Mouse (Mus musculus) lung, embryonic 16.5 days (tissue): ENCODE data around the gene Ints7. TPM values are rescaled to one million over a fixed set of nuclear protein-coding genes. Genes with fewer than 3 reads are reported as not detected.

ENCODE experiments used
- ATAC-seq: fragments of 200-750 bp; cut with Nextera tagmentation; 2 replicates; pipeline ENCODE4 v1.8.0; 2017; ENCODE audit warnings: low read depth, mild to moderate bottlenecking, moderate library complexity
- H3K27ac ChIP-seq: fragments of 300-500 bp; sonication (generic); 2 replicates; pipeline ENCODE4 v1.5.1; 2014; ENCODE audit warnings: mild to moderate bottlenecking, control low read depth, low read length
- H3K27me3 ChIP-seq: fragments of 300-500 bp; sonication (generic); 2 replicates; pipeline ENCODE4 v1.6.1; 2014; ENCODE audit warnings: low read depth, low read length, mixed read lengths; ENCODE audit not compliant: control insufficient read depth, insufficient read depth
- H3K36me3 ChIP-seq: fragments of 300-500 bp; sonication (generic); 2 replicates; pipeline ENCODE4 v1.6.1; 2014; ENCODE audit warnings: low read length; ENCODE audit not compliant: control insufficient read depth, insufficient read depth
- H3K4me1 ChIP-seq: fragments of 300-500 bp; sonication (generic); replicated peaks from 2 replicates; pipeline ENCODE4 v1.6.1; 2014; ENCODE audit warnings: low read length, mixed read lengths; ENCODE audit not compliant: control insufficient read depth, insufficient read depth
- H3K4me2 ChIP-seq: fragments of 300-500 bp; sonication (generic); 2 replicates; pipeline ENCODE4 v1.6.1; 2014; ENCODE audit warnings: low read depth, low read length, control low read depth
- H3K4me3 ChIP-seq: fragments of 300-500 bp; sonication (generic); 2 replicates; pipeline ENCODE4 v1.5.1; 2014; ENCODE audit warnings: mild to moderate bottlenecking, low read length, control low read depth
- H3K9ac ChIP-seq: fragments of 300-500 bp; sonication (generic); 2 replicates; pipeline ENCODE4 v1.6.1; 2014; ENCODE audit warnings: low read length, control low read depth
- H3K9me3 ChIP-seq: fragments of 300-500 bp; sonication (generic); 2 replicates; pipeline ENCODE4 v1.6.1; 2016; ENCODE audit warnings: low read length; ENCODE audit not compliant: control insufficient read depth
- WGBS: fragments of 180-500 bp; shearing (Covaris S2); extraction: QIAGEN DNeasy Blood & Tissue Kit; methylation state at CpG from one replicate; pipeline ENCODE4 v1.1.7; 2014; 5-methylcytosine and 5-hydroxymethylcytosine counted together
- polyA plus RNA-seq: library from polyadenylated mRNA; unstranded; fragments of >200 nt; fragmentation: Nextera tagmentation; extraction: Ambion mirVana; gene quantifications from 2 replicates; pipeline ENCODE4 v1.2.1, GENCODE M21; 2015

Gene Ints7
- polyA plus RNA-seq, 1 experiment from 2014 or later: 54.7 TPM

DNA sequence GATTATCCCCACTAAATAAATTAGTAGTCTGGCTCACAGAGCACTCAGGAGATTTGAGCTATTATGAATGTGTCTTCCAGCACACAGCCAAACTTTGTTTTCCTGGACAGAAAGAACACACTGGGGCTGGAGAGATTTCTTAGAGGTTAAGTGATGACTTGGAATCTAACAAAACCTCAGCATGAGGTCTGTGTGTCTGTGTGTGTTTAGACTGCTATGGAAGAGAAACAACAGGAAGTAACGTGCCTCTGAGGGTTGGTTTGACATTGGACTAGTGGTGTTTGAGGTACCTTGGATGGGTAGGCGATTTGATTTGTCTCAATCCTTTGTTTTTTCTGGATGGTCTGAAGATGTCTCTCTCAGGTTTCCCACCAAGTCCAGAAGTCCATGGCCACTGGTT is 58.7 kb downstream of the Ints7 start:
- no peaks in the 10 kb centered on the region for H3K4me1 ChIP-seq
- H3K4me3 ChIP-seq: no peak overlapping the region
- H3K9me3 ChIP-seq: no peaks in the 10 kb centered on the region
- no peak overlapping the region for H3K4me2 ChIP-seq
- ATAC-seq: no peak
- H3K36me3 ChIP-seq: no peaks in the 10 kb centered on the region
- no peak overlapping the region for H3K9ac ChIP-seq
- WGBS: 68% methylated on average over 2 of the region's 2 CpGs
- no peak overlapping the region for H3K27ac ChIP-seq
- no peaks in the 10 kb centered on the region for H3K27me3 ChIP-seq

DNA sequence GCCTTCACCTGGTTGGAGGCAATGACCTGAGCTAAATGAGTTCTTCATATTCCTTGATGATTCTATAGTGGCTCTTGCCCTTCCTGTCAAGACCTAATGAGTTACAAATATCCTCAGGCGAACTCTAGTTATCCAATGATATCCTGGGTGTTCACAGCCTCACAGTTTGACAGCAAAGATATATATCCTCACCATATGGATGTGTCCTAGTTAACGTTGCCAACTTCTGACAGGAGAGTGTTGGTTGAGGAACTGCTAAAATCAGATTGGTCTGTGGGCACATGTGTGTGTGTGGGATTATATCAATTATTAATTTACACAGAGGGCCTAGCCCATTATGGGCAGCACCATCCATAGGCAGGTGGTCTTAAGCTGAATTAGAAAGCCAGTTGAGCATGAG is 63.0 kb downstream of the Ints7 start:
- H3K36me3 ChIP-seq: no peaks in the 10 kb centered on the region
- no peak overlapping the region for H3K27ac ChIP-seq
- no peak overlapping the region for H3K4me2 ChIP-seq
- no peaks in the 10 kb centered on the region for H3K27me3 ChIP-seq
- no peaks in the 10 kb centered on the region for H3K9me3 ChIP-seq
- ATAC-seq: no peak
- WGBS: 73% methylated on average over 2 of the region's 2 CpGs
- no peak overlapping the region for H3K9ac ChIP-seq
- H3K4me1 ChIP-seq: no peaks in the 10 kb centered on the region
- H3K4me3 ChIP-seq: no peak overlapping the region

DNA sequence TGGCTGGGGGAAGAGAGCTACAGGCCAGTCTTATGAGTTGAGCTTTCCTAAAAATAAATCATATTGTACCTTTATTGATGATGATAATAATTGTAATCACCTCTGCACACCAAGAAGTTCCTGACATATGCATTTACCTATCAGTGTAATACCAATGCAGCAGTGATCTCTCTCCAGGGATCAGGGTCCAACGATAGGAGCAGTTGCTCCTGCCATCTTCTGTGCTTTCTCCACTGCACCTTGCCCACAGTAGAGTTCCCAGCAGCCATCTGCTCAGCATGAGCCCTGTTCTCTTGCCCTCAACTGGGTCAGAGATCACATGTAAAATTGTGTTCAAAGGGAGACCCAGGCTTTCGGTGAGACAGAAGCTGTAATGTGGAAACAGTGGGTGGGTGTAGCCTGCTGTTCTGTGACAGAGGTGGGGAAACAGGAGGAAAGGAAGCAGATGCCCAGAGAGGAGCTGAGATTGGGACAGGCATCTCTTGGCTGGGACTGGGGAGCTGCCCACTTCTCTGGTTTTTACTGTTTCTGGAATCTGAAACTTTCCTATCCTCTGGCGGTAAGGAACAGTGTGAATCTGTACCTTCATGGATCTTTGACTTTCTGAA is 63.9 kb downstream of the Ints7 start:
- WGBS: 78% methylated on average over 3 of the region's 3 CpGs

DNA sequence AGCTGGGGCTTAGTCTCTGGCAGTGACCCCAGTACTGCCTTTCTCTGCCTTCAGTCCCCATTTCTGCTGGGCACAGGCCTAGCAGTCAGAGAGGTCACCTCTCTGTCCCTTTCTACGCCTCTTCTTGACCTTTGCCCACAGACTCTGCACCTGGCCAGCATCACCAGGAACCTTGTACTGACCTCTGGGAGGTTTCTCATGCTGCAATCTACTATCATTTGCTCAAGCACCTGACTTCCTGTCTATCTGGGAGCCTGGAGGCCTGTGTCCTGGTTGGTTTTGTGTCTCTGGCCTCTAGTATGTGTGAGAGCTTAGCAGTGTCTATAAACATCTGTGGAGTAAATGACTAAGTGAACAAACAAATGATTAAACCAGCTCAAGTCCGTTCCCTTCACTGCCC is 64.7 kb downstream of the Ints7 start:
- 55% methylated on average over 2 of the region's 2 CpGs for WGBS
- H3K4me2 ChIP-seq: no peak overlapping the region
- no peak overlapping the region for H3K9ac ChIP-seq
- no peaks in the 10 kb centered on the region for H3K9me3 ChIP-seq
- no peak for ATAC-seq
- H3K36me3 ChIP-seq: no peaks in the 10 kb centered on the region
- no peaks in the 10 kb centered on the region for H3K27me3 ChIP-seq
- H3K4me1 ChIP-seq: no peaks in the 10 kb centered on the region
- no peak overlapping the region for H3K27ac ChIP-seq
- no peak overlapping the region for H3K4me3 ChIP-seq

More for the DNA sequence above, 63.9 kb downstream of the Ints7 start:
- no peaks in the 10 kb centered on the region for H3K9me3 ChIP-seq
- H3K27me3 ChIP-seq: no peaks in the 10 kb centered on the region
- no peak overlapping the region for H3K4me3 ChIP-seq
- no peak overlapping the region for H3K9ac ChIP-seq
- H3K4me1 ChIP-seq: no peaks in the 10 kb centered on the region
- no peak overlapping the region for H3K27ac ChIP-seq
- ATAC-seq: no peak
- no peaks in the 10 kb centered on the region for H3K36me3 ChIP-seq
- no peak overlapping the region for H3K4me2 ChIP-seq

DNA sequence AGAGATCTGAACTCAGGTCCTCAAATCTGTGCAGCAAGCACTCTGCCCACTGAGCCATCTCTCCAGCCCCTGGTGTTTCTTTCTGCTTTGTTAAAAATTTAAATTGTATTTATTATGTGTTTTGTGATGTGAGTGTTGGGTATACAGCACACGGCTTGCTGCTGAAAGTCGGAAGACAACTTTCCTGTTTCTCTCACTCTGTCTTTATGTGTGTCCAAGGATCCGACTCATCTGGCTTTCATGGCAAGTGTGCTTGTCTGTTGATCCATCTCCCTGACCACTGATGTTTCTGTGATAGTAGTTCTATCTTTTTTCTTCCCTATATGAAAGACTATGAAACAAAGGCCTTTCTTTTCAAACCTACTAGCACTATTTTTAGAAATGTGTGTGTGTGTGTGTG is 65.4 kb downstream of the Ints7 start:
- no peaks in the 10 kb centered on the region for H3K4me1 ChIP-seq
- 46% methylated on average over 3 of the region's 3 CpGs for WGBS
- no peak overlapping the region for H3K4me3 ChIP-seq
- ATAC-seq: no peak
- H3K27me3 ChIP-seq: no peaks in the 10 kb centered on the region
- no peaks in the 10 kb centered on the region for H3K9me3 ChIP-seq
- H3K27ac ChIP-seq: no peak overlapping the region
- H3K4me2 ChIP-seq: no peak overlapping the region
- no peak overlapping the region for H3K9ac ChIP-seq
- no peaks in the 10 kb centered on the region for H3K36me3 ChIP-seq

DNA sequence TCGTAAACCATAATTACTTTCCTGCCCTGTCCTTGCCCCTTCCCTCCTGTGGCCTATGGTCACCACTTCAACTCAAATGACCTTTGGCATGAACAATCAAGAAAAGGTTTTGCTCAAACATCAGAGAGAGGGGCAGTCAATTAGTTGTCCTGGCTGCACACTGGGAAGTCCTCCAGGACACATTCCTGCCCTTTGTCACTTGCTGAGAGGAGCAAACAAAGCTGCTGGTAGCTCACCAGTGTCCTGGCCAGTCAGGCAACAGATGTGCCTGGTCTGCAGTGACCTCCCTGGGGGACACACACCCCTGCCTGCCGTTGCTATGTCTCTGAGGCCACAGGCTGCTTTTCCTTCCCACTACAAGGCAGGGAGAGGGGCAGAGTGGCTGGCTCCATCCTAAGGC is 66.0 kb downstream of the Ints7 start:
- H3K9me3 ChIP-seq: no peaks in the 10 kb centered on the region
- H3K27ac ChIP-seq: no peak overlapping the region
- ATAC-seq: peak; percentile 62; the same call in 1 of the 2 replicates
- no peaks in the 10 kb centered on the region for H3K27me3 ChIP-seq
- H3K4me1 ChIP-seq: no peaks in the 10 kb centered on the region
- no peak overlapping the region for H3K4me2 ChIP-seq
- WGBS: 19% methylated on average over 2 of the region's 2 CpGs
- no peak overlapping the region for H3K9ac ChIP-seq
- no peaks in the 10 kb centered on the region for H3K36me3 ChIP-seq
- H3K4me3 ChIP-seq: no peak overlapping the region

DNA sequence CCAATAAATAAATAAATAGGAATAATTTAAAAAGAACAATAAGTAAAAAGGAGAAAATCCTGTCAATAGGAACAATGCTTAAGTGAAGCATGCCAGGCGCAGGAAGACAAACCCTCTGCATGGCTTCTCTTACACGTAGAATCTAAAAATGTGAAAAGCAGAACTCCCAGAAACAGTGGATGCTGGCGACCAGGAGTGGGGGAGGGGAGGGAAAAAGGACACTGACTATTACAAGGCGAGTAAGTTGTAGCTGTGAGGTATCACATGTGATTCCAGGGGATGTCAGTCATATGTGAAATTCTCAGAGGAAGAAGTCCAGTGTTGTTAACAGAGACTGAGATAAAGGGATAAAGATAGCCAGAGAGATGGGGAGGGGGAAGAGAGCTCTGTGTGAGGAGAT is 67.5 kb downstream of the Ints7 start:
- WGBS: 56% methylated on average over 4 of the region's 4 CpGs
- ATAC-seq: no peak
- Histone ChIP-seq H3K27ac (no peak overlapping the region), H3K9ac (no peak overlapping the region), H3K9me3 (no peaks in the 10 kb centered on the region), H3K27me3 (no peaks in the 10 kb centered on the region), H3K4me3 (no peak overlapping the region), H3K4me1 (no peaks in the 10 kb centered on the region), H3K36me3 (no peaks in the 10 kb centered on the region), H3K4me2 (no peak overlapping the region)

DNA sequence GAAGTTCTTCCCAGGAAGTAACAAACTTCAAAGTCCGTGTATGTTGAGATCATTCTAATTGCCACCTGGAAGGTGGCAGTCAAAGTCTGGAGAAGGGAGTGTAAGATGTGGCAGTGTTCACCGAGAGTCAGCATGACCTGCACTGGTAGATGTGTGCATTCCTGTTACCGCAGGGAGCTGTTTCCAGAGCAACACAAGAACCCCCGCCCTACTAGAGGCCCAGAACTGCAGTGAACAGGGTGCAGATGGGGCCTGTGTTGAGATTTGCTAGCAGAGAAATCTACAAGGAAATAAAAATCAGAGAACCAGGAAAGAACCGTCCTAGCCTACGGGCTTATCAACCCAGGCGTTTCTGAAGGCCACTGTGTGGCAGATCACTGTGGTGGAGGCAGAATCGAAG is 70.5 kb downstream of the Ints7 start:
- Histone ChIP-seq H3K9me3 (no peaks in the 10 kb centered on the region), H3K4me2 (no peak overlapping the region), H3K27me3 (no peaks in the 10 kb centered on the region), H3K27ac (no peak overlapping the region), H3K36me3 (no peaks in the 10 kb centered on the region), H3K4me3 (no peak overlapping the region), H3K9ac (no peak overlapping the region), H3K4me1 (no peaks in the 10 kb centered on the region)
- ATAC-seq: peak; percentile 64
- WGBS: 34% methylated on average over 8 of the region's 8 CpGs

DNA sequence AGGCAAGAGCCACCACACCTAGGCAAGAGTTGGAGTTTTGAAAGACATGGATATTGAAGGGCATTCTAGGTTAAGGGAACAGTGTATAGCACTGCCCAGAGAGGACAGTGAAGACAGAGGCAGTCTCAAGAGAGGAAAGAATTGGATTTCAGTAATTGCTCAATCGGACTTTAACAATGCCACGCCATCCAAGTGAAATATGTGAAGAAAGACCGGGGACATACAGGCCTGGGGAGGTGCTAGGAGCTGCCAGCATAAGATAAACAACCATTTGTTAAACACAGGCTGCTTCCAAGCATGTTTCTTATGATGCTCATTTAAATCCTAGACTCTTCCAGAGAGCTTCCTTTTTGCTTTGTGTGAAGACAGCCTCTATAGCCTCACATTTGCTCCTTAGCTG is 72.2 kb downstream of the Ints7 start:
- Histone ChIP-seq H3K4me2 (no peak overlapping the region), H3K27ac (no peak overlapping the region), H3K9ac (no peak overlapping the region), H3K9me3 (no peaks in the 10 kb centered on the region), H3K27me3 (no peaks in the 10 kb centered on the region), H3K4me1 (no peaks in the 10 kb centered on the region), H3K4me3 (no peak overlapping the region), H3K36me3 (no peaks in the 10 kb centered on the region)
- WGBS: 39% methylated on average over 3 of the region's 3 CpGs
- no peak for ATAC-seq

DNA sequence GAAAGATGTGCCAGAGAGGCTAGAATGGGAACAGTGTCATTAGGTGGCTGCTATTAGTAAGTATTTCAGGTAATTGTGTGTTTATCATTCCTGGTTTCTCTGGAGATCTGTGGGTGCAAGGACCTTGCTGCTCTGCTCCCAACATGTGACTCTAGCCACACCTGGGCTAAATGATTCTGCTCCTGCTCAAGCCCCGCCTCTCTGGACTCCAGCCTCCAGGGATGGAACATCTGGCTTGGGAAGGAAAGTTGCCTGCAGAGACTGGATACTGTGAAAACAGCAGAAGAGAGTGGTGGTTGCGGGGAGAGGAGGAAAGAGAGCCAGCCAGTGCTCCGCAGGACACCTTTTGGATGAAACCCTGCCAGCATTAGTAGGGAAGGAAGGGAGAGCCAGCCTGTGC is 84.0 kb downstream of the Ints7 start:
- WGBS: 69% methylated on average over 3 of the region's 3 CpGs
- H3K9me3 ChIP-seq: no peaks in the 10 kb centered on the region
- ATAC-seq: no peak
- peaks cover 5% of the 10 kb centered on the region; the same call in 1 of the 2 replicates for H3K4me1 ChIP-seq
- H3K4me3 ChIP-seq: no peak overlapping the region
- H3K9ac ChIP-seq: no peak overlapping the region
- H3K27me3 ChIP-seq: no peaks in the 10 kb centered on the region
- no peaks in the 10 kb centered on the region for H3K36me3 ChIP-seq
- H3K4me2 ChIP-seq: no peak overlapping the region
- no peak overlapping the region for H3K27ac ChIP-seq
